Mouse (Mus musculus) liver, adult 2 months (tissue): ENCODE results near the gene Slc52a3. TPM values are rescaled to one million over a fixed set of nuclear protein-coding genes. Genes with fewer than 3 reads are reported as not detected.

Experiments used
- DNase-seq: peaks from one replicate; pipeline ENCODE4 v3.0.0-alpha.2; 2011; ENCODE audit warnings: low read depth, low spot score; ENCODE audit errors: extremely low read depth
- H3K27ac ChIP-seq: fragments of 200-500 bp; replicated peaks from 2 replicates; pipeline ENCODE4 v1.5.1; 2012; ENCODE audit warnings: low read depth, mild to moderate bottlenecking, control low read depth, inconsistent platforms, low read length; ENCODE audit not compliant: insufficient read depth
- H3K27me3 ChIP-seq: fragments of 200-500 bp; 2 replicates; pipeline ENCODE4 v1.6.1; 2012; ENCODE audit warnings: mild to moderate bottlenecking, moderate library complexity, low read length, inconsistent platforms; ENCODE audit not compliant: control insufficient read depth, insufficient read depth
- H3K36me3 ChIP-seq: fragments of 200-500 bp; 2 replicates; pipeline ENCODE4 v1.6.1; 2012; ENCODE audit warnings: low read length, inconsistent platforms; ENCODE audit not compliant: control insufficient read depth, insufficient read depth
- H3K4me1 ChIP-seq: fragments of 200-500 bp; 2 replicates; pipeline ENCODE4 v1.6.1; 2011; ENCODE audit warnings: low read length; ENCODE audit not compliant: control insufficient read depth, insufficient read depth
- H3K4me3 ChIP-seq: fragments of 200-500 bp; 2 replicates; pipeline ENCODE4 v1.5.1; 2011; ENCODE audit warnings: low read depth, mild to moderate bottlenecking, control low read depth, low read length, moderate library complexity; ENCODE audit not compliant: insufficient read depth
- H3K79me2 ChIP-seq: fragments of 200-500 bp; 2 replicates; pipeline ENCODE4 v1.6.1; 2012; ENCODE audit warnings: inconsistent platforms, mild to moderate bottlenecking, low read length, moderate library complexity; ENCODE audit not compliant: control insufficient read depth, insufficient read depth
- H3K9ac ChIP-seq: fragments of 200-500 bp; 2 replicates; pipeline ENCODE4 v1.6.1; 2012; ENCODE audit warnings: low read depth, mild to moderate bottlenecking, control low read depth, inconsistent platforms, low read length
- CTCF ChIP-seq: fragments of 200-500 bp; IDR thresholded peaks from 2 replicates; pipeline ENCODE4 v1.5.1; 2011; ENCODE audit warnings: low read depth, low read length, control low read depth
- POLR2A ChIP-seq: fragments of 200-500 bp; IDR thresholded peaks from 2 replicates; pipeline ENCODE4 v1.6.1; 2011; ENCODE audit warnings: low read length, control low read depth; ENCODE audit not compliant: insufficient read depth; ENCODE audit errors: extremely low read depth
- WGBS: fragments of 180-500 bp; shearing (Covaris S2); methylation state at CpG from one replicate; pipeline ENCODE4 v1.1.7; 2018; 5-methylcytosine and 5-hydroxymethylcytosine counted together
- polyA plus RNA-seq: library from polyadenylated mRNA; depleted of rRNA; stranded (reverse); fragments of >200 nt; gene quantifications from 2 replicates; pipeline ENCODE4 v1.2.3, GENCODE M21; 2012
- total RNA-seq: library from RNA; depleted of rRNA; stranded (reverse); fragments of >200 nt; gene quantifications from 2 replicates; pipeline ENCODE4 v1.2.3, GENCODE M21; 2014

Slc52a3 gene
- total and polyA plus RNA-seq, 2 experiments = 0.18 to 0.48 TPM

DNA sequence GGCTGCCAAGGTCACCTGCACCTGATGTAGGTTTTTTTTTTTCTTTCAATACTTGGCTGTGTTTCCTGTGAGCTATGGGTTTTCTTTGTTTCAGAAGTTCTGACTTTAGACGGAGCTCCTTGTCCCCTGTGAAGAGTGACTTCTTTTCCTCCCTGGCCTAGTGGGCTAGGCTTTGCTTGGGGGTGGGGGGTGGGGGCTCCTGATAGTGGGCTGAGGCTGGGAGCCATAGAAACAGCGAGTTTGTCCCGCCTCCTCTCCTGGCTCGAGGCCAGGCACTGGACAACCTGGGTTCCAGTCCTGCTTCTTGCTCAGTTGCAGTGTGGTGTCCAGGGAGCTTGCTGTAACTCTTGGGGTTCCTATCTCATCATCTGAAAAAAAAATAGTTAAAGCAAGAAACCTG lies 19.7 kb downstream of the Slc52a3 start:
- H3K79me2 ChIP-seq = no peaks in the 10 kb centered on the region
- TF ChIP-seq POLR2A = no peak
- no peak for TF ChIP-seq CTCF
- no peaks in the 10 kb centered on the region for H3K4me1 ChIP-seq
- no peak overlapping the region for H3K9ac ChIP-seq
- DNase-seq = no peak
- no peaks in the 10 kb centered on the region for H3K36me3 ChIP-seq
- WGBS = 46% methylated on average over 4 of the region's 4 CpGs
- H3K27ac ChIP-seq = no peak overlapping the region
- H3K4me3 ChIP-seq = no peak overlapping the region
- H3K27me3 ChIP-seq = no peaks in the 10 kb centered on the region

DNA sequence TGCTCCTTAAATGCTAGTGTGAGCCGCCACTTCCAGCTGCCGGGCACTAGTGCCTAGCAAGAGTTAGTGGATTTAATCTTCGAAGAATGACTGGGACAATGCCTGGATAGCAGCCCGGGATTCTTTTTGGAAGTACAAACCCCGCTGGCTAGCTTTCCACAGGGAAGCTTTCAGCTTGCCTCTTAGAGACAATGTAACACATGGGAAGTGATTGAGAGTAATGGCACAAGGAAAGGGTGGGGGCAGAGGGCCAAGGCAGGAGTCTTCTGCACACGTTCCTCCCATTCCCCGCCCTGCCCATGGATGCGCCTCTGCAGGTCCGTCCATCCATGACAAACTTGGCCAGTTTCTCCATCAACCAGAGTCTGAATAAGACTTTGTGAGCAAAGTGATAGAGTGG lies 20.4 kb downstream of the Slc52a3 start:
- Histone ChIP-seq H3K27ac (no peak overlapping the region), H3K4me3 (no peak overlapping the region), H3K36me3 (no peaks in the 10 kb centered on the region), H3K9ac (no peak overlapping the region), H3K4me1 (no peaks in the 10 kb centered on the region), H3K79me2 (no peaks in the 10 kb centered on the region), H3K27me3 (no peaks in the 10 kb centered on the region)
- no peak for DNase-seq
- 84% methylated on average over 9 of the region's 9 CpGs for WGBS
- TF ChIP-seq CTCF = no peak
- no peak for TF ChIP-seq POLR2A

- Histone ChIP-seq H3K36me3 (no peaks in the 10 kb centered on the region), H3K27me3 (no peaks in the 10 kb centered on the region), H3K4me3 (no peak overlapping the region), H3K79me2 (no peaks in the 10 kb centered on the region), H3K9ac (no peak overlapping the region), H3K27ac (no peak overlapping the region), H3K4me1 (no peaks in the 10 kb centered on the region)
- WGBS = 36% methylated on average over 6 of the region's 6 CpGs
- DNase-seq = no peak
- TF ChIP-seq CTCF = peak; percentile 73
- no peak for TF ChIP-seq POLR2A
These were observed 23.9 kb downstream of the Slc52a3 start for GRCm38 (mm10) chr2:152020255-152020654.

DNA sequence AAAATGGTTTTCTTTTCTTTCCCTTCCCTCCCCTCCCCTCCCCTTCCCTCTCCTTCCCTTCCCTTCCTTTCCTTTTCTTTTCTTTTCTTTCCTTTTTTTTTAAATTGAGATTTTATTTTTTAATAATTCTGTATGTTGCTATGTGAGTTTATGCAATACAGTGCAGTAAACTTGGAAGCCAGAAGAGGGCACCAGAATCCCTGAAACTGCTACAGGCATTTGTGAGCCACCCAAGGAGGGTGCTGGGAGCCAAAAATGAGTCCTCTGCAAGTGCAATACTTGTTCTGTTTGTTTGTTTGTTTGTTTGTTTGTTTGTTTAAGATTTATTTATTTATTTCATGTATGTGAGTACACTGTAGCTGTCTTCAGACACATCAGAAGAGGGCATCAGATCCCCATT lies 25.7 kb downstream of the Slc52a3 start:
- Histone ChIP-seq H3K4me3 (no peak overlapping the region), H3K36me3 (no peaks in the 10 kb centered on the region), H3K4me1 (no peaks in the 10 kb centered on the region), H3K9ac (no peak overlapping the region), H3K27ac (no peak overlapping the region), H3K79me2 (no peaks in the 10 kb centered on the region), H3K27me3 (no peaks in the 10 kb centered on the region)
- TF ChIP-seq CTCF = no peak
- TF ChIP-seq POLR2A = no peak
- no peak for DNase-seq

- H3K4me1 ChIP-seq = no peaks in the 10 kb centered on the region
- H3K27me3 ChIP-seq = peaks cover 3% of the 10 kb centered on the region; the same call in 1 of the 2 replicates
- no peak for TF ChIP-seq CTCF
- no peak for TF ChIP-seq POLR2A
- no peak overlapping the region for H3K27ac ChIP-seq
- no peaks in the 10 kb centered on the region for H3K79me2 ChIP-seq
- WGBS = 64% methylated on average over 11 of the region's 11 CpGs
- no peak overlapping the region for H3K4me3 ChIP-seq
- DNase-seq = no peak
- H3K36me3 ChIP-seq = no peaks in the 10 kb centered on the region
- H3K9ac ChIP-seq = no peak overlapping the region
These were observed 28.6 kb downstream of the Slc52a3 start for GRCm38 (mm10) chr2:152024883-152025422.

- H3K79me2 ChIP-seq = no peaks in the 10 kb centered on the region
- H3K4me3 ChIP-seq = peak overlapping the region; percentile 61
- H3K36me3 ChIP-seq = no peaks in the 10 kb centered on the region
- TF ChIP-seq POLR2A (no peak), CTCF (peak; percentile 93)
- peak overlapping the region; percentile 46 for H3K9ac ChIP-seq
- peak; percentile 68 for DNase-seq
- peaks cover 3% of the 10 kb centered on the region; the same call in 1 of the 2 replicates for H3K27me3 ChIP-seq
- WGBS = 4% methylated on average over 54 of the region's 54 CpGs
- H3K27ac ChIP-seq = no peak overlapping the region
- no peaks in the 10 kb centered on the region for H3K4me1 ChIP-seq
These were observed 33.2 kb downstream of the Slc52a3 start for GRCm38 (mm10) chr2:152029252-152030082.
